Mouse (Mus musculus): ENCODE data around the gene Zyg11a. TPM values are rescaled to one million over a fixed set of nuclear protein-coding genes. Genes with fewer than 3 reads are reported as not detected.

Gene Zyg11a
- not detected in 2 replicates for total RNA-seq (2017)

DNA sequence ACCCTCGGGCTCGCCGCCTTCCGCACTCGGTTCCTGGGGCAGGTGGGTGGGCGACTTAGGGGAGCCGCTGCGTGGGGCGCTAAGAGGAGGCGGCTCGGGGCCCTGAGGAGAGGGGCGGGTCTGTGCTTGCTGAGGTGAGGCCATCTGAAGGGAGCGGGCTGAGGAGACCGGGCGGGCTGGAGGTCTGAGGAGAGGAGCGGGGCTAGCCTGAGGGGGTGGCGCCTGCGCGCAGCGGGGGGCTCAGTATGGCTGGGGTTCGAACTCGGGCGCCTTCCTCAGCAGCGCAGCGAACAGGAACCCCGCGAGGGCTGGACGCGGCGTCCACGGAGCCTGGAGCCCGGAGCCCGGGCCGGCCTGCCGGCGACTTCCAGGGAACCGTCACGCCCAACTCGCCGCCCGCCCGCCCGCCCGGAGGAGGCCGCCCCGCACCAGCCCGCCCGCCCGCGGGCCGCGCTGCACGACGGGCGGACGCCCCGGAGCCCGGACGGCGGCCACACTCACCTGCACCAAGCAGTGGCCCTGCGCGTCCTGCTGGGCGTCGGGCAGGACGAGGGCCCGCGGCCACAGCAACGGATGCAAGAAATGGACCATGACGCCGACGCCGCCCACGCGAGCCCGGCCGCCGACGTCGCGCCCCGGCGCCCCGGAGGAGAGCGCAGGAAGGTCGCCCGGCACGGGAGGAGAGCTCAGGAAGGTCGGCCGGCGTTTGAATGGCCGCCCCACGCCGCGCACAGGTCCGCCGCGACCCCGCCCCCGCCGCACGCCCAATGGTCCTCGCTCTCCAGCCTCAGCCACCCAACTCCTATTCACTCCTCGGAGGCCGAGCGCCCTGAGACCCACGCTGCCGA, at the start of gene Zyg11a:
Zyg11a (minus strand) TSS at position 717 of the 848 bp plus-strand sequence.
- ATAC-seq (ENCODE audit: extremely low read depth, insufficient number of reproducible peaks, low FRiP score, poor library complexity, severe bottlenecking) = no peak

DNA sequence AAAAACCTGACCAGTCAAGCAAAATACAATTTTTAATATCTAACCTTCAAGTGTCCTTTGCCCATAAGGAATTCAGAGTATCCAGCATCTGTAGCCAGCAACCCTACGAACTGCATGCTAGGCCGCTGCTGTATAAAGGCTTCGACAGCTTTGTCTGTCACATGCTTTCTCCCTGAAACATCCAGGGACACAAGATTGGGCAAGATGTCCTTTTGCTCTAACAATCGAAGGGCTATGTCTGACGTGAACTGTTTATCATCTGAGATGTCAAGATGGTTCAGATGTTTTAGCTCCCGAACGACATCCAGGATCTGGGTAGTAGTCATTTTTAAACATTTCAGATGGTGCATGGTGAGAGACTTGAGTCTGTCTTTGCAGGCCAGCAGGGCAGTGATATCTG, 47.9 kb upstream of the Zyg11a start:
- ATAC-seq (ENCODE audit: extremely low read depth, insufficient number of reproducible peaks, low FRiP score, poor library complexity, severe bottlenecking) = no peak

DNA sequence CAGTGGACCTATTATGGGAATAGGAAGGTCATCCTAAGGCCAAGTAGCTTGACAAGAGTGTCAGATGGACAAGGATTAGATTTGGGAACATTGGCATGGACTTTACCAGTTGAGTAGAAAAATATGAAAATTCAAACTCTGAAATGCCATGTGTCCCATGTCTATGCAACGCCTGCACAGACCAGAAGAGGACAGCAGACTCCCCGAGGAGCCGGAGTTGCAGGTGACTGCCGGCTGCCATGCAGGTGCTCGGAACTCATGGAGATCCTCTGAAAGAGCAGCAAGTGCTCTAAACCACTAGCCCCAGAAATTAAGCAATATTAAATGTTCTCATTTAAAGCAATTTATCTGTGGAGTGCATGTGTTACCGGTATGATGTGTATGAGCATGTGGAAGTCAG, 35.5 kb upstream of the Zyg11a start:
- no peak for ATAC-seq (ENCODE audit: extremely low read depth, insufficient number of reproducible peaks, low FRiP score, poor library complexity, severe bottlenecking)

DNA sequence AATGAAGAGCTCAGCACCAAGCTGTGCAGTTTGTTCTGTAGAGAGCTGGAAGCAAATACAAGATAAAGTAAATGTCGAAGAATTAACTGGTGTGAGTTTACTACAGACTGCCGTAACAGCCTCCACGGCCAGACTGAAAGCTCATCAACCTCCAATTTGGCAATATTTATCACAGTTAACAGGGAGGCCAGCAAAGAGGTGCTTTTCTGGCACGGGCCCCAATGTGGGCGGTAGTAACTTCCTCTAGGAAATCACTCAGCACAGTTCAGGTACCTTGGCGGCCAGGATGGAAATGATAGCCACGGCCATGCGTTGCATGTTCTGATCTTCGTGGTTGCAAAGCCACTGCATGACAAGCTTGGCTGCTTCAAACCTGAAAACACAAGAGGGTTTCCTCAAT, 32.7 kb upstream of the Zyg11a start:
- no peak for ATAC-seq (ENCODE audit: extremely low read depth, insufficient number of reproducible peaks, low FRiP score, poor library complexity, severe bottlenecking)

DNA sequence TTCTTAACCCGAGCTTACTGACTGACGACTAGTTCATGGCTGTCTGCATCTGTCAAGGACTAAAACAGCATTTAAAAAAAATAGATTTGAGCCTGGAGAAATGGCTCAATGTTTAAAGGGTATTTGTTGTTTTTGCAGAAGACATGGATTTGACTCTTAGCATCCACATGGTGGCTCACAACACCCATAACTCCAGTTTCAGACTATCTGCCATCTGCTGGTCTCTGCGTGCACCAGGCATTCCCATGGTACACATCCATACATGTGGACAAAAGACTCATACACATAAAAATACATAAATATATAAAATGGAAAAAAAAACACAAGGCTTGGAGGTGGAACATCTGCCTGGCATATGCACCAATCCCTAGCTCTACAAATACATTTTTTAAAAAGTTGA, 31.5 kb upstream of the Zyg11a start:
- ATAC-seq (ENCODE audit: extremely low read depth, insufficient number of reproducible peaks, low FRiP score, poor library complexity, severe bottlenecking) = no peak

DNA sequence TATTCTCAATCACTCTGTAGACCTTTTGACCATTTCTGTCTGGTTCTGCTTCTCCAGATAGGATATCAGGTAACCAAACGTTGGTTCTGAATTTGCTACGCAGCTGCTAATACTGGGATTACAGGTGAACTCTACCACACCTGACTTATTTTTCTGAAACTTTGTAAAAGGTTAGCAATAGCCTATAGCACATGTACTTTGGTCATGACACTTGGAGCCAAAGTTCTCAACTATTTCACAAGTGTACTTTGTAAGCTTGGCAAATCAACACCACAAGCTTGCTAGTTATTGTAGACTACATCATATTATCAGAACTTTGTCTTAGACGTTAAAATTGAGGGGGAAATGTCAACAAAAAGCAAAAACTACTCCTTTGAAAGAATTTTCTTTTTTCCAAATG, 15.8 kb upstream of the Zyg11a start:
- no peak for ATAC-seq (ENCODE audit: extremely low read depth, insufficient number of reproducible peaks, low FRiP score, poor library complexity, severe bottlenecking)

DNA sequence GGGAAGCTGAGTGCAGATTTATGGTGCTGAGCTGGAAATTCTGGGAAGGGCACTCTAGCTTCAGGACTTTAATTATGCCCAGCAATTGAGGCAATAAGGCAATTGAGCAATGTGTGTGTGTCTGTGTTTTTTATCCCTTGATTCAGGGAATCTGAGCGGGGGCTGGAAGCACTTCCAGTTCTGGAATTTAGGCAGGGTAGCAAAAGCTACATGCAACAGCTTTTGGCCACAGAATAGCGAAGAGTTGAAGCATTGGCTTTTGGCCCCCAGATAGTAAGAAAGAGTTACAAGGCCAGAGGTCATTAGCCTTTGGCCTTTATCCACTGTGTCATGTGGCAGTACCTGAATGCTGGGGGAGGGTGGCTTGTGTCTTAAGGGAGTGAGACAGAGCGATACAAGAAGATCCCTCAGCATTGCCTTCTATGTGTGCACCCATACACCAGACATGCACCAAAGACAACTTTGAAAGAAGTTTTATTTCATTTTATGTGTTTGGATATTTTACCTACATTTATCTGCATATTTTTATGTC, 7.6 kb upstream of the Zyg11a start:
- no peak for ATAC-seq (ENCODE audit: extremely low read depth, insufficient number of reproducible peaks, low FRiP score, poor library complexity, severe bottlenecking)

DNA sequence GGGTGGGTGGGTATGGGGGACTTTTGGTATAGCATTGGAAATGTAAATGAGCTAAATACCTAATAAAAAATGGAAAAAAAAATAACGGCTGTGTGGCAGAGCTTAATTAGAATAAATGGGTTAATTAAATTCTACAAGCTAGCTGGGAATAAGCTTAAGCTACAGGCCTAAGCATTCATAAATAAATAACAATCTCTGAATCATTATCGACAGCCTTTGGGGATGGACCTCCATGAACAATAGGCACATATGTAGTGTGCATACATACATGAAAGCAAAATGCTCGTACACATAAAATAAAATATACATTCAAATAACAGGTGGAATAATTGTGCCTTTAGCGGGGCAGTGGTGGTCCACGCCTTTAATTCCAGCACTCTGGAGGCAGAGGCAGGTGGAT, 4.7 kb upstream of the Zyg11a start:
- ATAC-seq (ENCODE audit: extremely low read depth, insufficient number of reproducible peaks, low FRiP score, poor library complexity, severe bottlenecking) = no peak

DNA sequence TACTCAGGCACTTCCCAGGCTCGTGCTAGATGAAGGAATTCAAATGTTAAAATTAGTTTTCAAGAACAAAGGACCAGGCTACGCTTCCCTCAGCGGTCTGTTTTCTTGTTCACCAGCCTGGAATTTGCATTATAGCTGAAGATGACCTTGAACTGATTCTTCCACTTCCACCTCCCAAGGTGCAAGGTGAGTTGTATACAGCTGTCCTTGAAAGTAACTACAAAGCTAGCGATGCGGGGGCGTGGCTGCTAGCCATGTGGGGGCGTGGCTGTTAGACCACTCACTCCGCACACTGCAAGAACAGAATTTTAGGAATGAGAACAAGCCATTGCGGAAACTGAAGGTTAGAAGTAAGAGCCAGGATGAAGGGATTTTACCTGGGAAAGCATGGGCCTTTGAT, 1.2 kb upstream of the Zyg11a start:
- ATAC-seq (ENCODE audit: extremely low read depth, insufficient number of reproducible peaks, low FRiP score, poor library complexity, severe bottlenecking) = no peak

DNA sequence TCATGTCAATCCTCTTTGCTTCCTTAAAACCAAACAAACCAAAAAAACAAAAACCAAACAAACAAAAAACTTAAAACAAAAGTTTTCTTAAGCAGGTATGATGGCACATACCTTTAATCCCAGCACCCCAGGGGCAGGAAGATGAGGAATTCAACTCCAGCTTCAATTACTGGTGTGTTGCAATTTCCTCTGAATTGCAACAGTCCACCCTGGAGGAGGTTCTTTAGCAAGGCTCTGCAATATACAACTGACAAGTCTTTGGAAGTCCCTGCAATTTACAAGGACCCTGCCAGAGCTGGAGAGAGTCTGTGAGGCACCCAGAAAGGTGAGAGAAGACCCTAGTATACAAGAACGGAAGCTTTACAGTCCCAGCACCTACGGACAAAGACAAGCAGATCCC, 4.8 kb downstream of the Zyg11a start:
- ATAC-seq (ENCODE audit: extremely low read depth, insufficient number of reproducible peaks, low FRiP score, poor library complexity, severe bottlenecking) = no peak

DNA sequence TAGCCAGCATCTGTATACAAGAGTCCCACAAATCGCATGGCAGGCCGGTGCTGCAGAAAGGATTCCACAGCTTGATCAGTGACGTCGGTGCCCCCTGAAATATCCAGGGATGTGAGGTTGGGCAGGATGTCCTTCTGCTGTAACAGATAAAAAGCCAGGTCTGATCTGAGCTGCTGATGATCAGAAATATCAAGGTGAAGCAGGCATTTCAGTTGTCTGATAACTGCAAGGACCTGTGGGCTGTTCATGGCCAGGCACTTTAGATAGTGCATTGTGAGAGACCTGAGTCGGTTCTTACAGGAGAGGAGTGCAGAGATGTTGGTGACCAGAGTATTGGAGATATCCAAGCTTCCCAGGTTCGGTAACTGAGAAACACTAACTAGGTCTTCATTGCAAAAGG, 13.2 kb downstream of the Zyg11a start:
- ATAC-seq (ENCODE audit: extremely low read depth, insufficient number of reproducible peaks, low FRiP score, poor library complexity, severe bottlenecking) = no peak

DNA sequence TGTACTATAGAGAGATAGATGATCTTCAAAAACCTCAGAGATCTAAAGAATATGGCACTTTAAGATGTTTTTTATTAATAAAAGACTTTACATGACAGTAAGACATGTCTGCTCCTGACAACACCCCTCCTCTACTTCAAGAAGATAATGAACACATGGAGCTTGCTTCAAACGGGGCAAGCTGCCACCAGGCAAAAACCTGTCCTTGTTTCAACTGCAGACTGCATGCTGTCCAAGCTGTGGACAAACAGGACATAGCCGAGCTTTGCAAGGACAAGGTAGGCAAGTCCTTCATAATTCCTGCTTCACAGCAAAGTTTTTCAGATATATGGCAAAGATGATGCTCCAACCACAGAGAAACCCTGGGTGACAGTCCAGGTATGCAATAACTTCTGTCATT, 18.6 kb downstream of the Zyg11a start:
- no peak for ATAC-seq (ENCODE audit: extremely low read depth, insufficient number of reproducible peaks, low FRiP score, poor library complexity, severe bottlenecking)

DNA sequence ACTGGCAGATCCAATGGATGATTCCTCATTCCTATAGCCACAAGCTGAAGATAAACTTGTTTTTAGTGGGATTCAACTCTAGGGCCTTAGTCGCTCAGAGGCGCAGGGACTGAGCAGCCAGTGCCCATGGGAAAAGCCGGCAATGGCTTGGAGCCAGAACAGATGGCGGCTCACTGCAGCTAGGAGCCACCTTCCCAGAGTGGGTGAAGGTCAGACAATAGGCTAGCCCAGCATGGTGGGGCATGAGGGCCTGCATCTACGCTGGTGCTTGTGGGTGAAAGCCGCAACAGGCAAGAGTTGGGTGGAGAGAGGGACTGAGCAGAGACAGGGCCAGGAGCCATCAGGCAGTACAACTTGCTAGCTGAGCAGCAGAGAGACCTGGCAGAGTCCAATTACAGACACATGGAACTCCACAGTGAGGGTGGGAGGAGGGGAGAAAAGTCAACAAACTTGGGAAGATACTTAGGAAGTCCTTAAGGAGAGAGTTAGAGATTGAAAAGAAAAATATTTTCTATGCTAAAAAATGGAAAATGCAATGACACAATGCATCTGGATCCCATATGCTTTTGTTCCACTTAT, 21.5 kb downstream of the Zyg11a start:
- ATAC-seq (ENCODE audit: extremely low read depth, insufficient number of reproducible peaks, low FRiP score, poor library complexity, severe bottlenecking) = no peak

DNA sequence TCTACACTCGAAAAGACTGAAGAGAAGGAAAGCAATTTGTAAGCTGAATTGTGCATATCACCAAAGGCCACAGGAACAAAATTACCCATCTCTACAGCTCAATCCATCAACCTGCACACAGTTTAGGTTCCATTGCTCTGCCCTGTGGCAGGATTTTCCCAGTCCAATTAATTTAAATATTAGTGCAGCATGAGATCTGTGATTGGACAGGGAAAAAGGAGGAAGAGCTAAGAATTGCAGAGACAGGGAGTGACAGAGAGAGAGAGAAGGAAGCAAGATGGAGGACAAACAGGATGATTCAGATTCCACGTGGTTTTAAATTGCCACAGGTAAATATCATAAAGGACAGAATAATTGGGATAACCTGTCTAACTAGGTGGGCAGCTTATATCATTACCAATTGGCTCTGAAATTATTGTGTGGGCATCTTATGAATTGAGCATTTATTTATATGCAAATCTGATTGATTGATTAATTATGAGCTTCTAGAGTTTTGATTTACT, 25.0 kb downstream of the Zyg11a start:
- ATAC-seq (ENCODE audit: extremely low read depth, insufficient number of reproducible peaks, low FRiP score, poor library complexity, severe bottlenecking) = no peak

DNA sequence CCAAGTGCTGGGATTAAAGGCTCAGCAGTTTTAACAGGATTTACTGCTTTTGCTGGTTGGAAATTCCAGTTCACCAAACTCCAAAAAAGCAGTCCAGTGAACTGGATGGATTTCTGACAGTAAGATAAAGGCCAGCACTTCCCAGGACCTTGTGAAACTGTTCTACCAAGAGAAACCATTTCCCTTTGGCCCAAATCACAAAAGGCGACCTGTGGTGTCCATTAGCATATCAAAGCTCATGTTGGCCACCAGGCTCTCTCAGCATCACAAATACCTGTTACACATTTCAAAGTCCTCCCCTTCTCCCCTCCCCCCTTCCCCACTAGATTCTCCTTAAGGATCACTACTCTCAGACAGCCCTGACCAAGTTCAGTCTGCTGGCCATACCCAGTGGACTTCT, 35.6 kb downstream of the Zyg11a start:
- no peak for ATAC-seq (ENCODE audit: extremely low read depth, insufficient number of reproducible peaks, low FRiP score, poor library complexity, severe bottlenecking)

DNA sequence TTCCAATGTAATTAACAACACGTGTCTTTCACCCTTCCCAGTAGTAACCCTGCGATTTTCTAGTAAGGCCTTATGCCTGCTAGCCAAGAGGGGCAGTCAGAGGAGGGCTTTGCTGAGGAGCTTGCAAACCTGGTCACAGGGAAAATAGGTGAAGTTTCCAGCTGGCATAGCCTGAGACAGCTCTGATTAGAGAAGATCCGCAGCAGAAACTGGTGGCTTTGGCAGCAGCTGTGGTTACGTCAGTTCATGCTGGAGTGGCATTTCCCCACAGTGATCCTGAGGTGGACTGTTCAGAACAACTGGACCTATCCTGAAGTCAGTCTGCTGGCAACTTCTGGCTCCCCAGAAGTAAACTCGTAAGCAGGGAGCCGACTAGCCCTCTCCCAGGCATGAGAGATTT, 49.8 kb downstream of the Zyg11a start:
- no peak for ATAC-seq (ENCODE audit: extremely low read depth, insufficient number of reproducible peaks, low FRiP score, poor library complexity, severe bottlenecking)

DNA sequence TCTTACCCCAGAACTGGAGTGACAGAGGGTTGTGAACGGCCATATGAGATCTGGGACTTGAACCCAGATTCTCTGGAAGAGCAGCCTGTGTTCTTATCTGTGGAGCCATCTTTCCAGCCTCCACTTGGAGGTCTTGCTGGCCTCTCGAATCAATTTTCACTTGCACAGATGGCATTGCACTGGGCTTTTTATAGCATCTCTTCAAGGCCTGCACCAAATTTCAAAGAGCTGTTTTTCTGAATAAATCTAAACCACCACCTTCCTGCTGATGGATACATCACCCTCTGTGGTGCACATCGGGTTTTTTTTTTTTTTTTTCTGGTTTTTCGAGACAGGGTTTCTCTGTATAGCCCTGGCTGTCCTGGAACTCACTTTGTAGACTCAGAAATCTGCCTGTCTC, 51.0 kb downstream of the Zyg11a start:
- ATAC-seq (ENCODE audit: extremely low read depth, insufficient number of reproducible peaks, low FRiP score, poor library complexity, severe bottlenecking) = no peak

DNA sequence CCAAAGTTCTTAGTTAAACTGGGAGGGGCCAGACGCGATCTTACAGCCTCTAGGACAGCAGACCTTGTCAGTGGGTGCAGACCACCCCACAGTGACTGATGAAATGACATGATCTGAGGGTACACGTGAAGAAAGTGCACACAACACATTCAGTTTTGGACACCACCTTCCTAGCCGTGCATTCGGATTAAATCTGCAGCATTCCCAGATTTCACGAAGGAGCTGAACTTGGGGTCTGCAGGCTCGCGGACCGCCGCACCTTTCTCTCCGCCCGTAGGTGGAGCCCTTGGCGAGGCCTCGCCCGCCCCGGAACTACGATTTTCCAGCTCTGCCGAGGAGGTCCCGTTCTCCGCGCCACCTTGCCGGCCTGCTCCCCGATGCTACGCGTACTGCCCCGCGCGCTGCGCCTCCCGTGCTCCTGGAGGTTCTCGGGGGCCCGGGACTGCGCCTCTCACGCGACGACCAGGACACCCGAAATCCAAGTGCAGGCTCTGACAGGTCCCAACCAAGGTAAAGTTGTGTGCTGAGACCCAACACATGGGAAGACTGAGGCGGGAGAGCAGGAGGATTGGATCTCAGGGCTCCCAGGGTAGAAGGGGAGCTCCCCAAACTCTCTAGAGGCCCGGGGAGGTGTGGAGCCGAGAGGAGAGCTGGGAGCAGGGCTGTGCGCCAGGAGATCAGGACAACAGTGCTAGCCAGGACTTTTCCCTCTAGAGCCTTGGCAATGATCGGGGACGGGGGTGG, 52.5 kb downstream of the Zyg11a start, which contains the start of gene Echdc2:
Echdc2 (plus strand) TSS at position 286 of the 744 bp plus-strand sequence.
- no peak for ATAC-seq (ENCODE audit: extremely low read depth, insufficient number of reproducible peaks, low FRiP score, poor library complexity, severe bottlenecking)

DNA sequence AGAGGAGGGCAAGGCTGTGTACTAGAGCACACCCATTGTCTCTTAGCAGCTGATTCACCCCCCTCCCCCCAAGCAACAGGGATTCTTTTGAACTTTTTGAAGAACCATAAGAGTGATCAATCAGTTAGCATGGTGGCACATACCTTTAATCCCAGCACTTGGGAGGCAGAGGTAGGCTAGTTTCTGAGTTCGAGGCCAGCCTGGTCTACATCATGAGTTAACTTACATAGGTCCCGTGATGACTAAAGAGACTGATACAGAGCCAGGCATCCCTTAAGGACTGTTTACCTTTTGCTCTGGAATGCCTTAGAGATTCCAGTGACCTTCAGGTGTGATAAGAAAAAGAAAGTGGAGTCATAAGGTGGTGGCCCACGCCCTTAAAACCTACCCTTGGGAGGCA, 54.6 kb downstream of the Zyg11a start:
- ATAC-seq (ENCODE audit: extremely low read depth, insufficient number of reproducible peaks, low FRiP score, poor library complexity, severe bottlenecking) = no peak

DNA sequence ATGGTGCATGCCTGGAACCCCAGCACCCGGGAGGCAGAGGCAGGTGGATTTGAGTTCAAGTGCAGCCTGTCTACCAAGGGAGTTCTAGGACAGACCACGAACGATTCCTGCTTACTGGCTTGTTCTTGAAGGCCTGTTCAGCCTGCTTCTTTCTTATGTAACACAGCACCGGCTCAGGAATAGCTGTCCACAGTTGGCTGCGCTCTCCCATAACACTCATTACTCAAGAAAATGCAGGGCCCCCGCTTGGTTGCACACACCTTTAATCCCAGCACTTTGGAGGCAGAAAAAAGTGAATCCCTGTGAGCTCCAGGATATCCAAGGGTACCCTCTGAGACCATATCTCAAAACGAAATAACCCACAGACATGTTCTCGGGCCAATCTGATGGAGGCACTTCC, 55.9 kb downstream of the Zyg11a start:
- no peak for ATAC-seq (ENCODE audit: extremely low read depth, insufficient number of reproducible peaks, low FRiP score, poor library complexity, severe bottlenecking)

All from neutrophil, adult 5-6 weeks (primary cell).